Mouse (Mus musculus) liver (tissue): ENCODE measurements around the gene Gm2174.
A peak's percentile ranks its signal among the peaks of the same experiment; 100 is the strongest.

Experiments
- DNase-seq: peaks from one replicate; pipeline ENCODE4 v3.0.0-alpha.2; 2020; ENCODE audit warnings: mixed read lengths

Gene Gm2174

GRCm38 (mm10) chrX:56447524-56448015 is at the start of gene Gm2174:
Gm2174 (plus strand) TSS chrX:56447965.
- DNase-seq: no peak

GRCm38 (mm10) chrX:56404646-56405045 is 43.1 kb upstream of the Gm2174 start:
- no peak for DNase-seq

GRCm38 (mm10) chrX:56405482-56405881 is 42.3 kb upstream of the Gm2174 start:
- no peak for DNase-seq

GRCm38 (mm10) chrX:56406128-56406527 is 41.6 kb upstream of the Gm2174 start:
- DNase-seq: no peak

- no peak for DNase-seq
Measured at GRCm38 (mm10) chrX:56416277-56416676, 31.5 kb upstream of the Gm2174 start.

GRCm38 (mm10) chrX:56417541-56417940 is 30.2 kb upstream of the Gm2174 start:
- peak; percentile 13 for DNase-seq

GRCm38 (mm10) chrX:56430601-56431000 is 17.2 kb upstream of the Gm2174 start:
- no peak for DNase-seq

- DNase-seq: no peak
Measured at GRCm38 (mm10) chrX:56435758-56436283, 11.9 kb upstream of the Gm2174 start.

- peak; percentile 74 for DNase-seq
Measured at GRCm38 (mm10) chrX:56446487-56447428, 1.0 kb upstream of the Gm2174 start.

GRCm38 (mm10) chrX:56454671-56455371 is 7.1 kb downstream of the Gm2174 start, which contains the start of gene Ints6l:
Ints6l (plus strand) TSS chrX:56454857.
- peak; percentile 85 for DNase-seq

GRCm38 (mm10) chrX:56455372-56456246 is 7.8 kb downstream of the Gm2174 start:
- DNase-seq: peak; percentile 93

GRCm38 (mm10) chrX:56456379-56456778 is 8.6 kb downstream of the Gm2174 start:
- DNase-seq: peak; percentile 56

GRCm38 (mm10) chrX:56462020-56462933 is 14.5 kb downstream of the Gm2174 start:
- DNase-seq: no peak

- no peak for DNase-seq
Measured at GRCm38 (mm10) chrX:56464906-56465305, 17.1 kb downstream of the Gm2174 start.

GRCm38 (mm10) chrX:56467688-56468087 is 19.9 kb downstream of the Gm2174 start:
- no peak for DNase-seq

GRCm38 (mm10) chrX:56468422-56468821 is 20.7 kb downstream of the Gm2174 start:
- DNase-seq: no peak

GRCm38 (mm10) chrX:56474035-56474434 is 26.3 kb downstream of the Gm2174 start:
- DNase-seq: no peak

GRCm38 (mm10) chrX:56477553-56477952 is 29.8 kb downstream of the Gm2174 start:
- DNase-seq: no peak

GRCm38 (mm10) chrX:56481906-56482305 is 34.1 kb downstream of the Gm2174 start:
- DNase-seq: no peak

GRCm38 (mm10) chrX:56489758-56490157 is 42.0 kb downstream of the Gm2174 start:
- DNase-seq: peak; percentile 75

- DNase-seq: no peak
Measured at GRCm38 (mm10) chrX:56497241-56497640, 49.5 kb downstream of the Gm2174 start.
